Mouse (Mus musculus) megakaryocyte progenitor cell, adult 5-6 weeks (primary cell): ENCODE data around the gene Tiam1. TPM values are rescaled to one million over a fixed set of nuclear protein-coding genes. Genes with fewer than 3 reads are reported as not detected.

Source experiments
- ATAC-seq: replicated peaks from 2 replicates; pipeline ENCODE4 v1.8.0; 2016; ENCODE audit warnings: mild to moderate bottlenecking, moderate TSS enrichment, inconsistent platforms; ENCODE audit not compliant: poor library complexity
- total RNA-seq, 2 experiments: library from RNA; stranded (forward) in 1 of 2; stranded (reverse) in 1 of 2; fragments of 157-497, 149-512 nt in 1 of 2; fragments of 200-1000 nt in 1 of 2; gene quantifications; 2 replicates each; pipeline versions ENCODE4 v1.2.3 to v1.2.4; 2015 to 2017

The Tiam1 gene
- total RNA-seq, 2 experiments from 2014 or later = 58.4 to 60.8 TPM

DNA sequence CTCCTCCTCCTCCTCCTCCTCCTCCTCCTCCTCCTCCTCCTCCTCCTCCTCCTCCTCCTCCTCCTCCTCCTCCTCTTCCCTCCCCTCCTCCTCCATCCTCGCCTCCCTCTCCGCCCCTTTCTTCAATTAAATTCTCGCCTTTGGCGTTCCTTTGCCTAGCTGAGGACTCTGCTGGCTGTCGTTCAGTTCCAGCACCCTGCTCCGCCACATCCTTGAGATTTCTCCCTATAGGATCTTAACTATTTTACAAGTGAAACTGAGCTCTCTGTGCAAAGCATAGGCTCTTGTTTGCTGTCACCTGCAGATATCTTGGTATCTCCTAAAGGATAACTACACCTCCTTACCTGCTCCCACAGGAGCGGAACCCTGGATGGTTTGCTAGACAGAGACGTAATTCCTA, 182.7 kb downstream of the Tiam1 start:
- no peak for ATAC-seq

DNA sequence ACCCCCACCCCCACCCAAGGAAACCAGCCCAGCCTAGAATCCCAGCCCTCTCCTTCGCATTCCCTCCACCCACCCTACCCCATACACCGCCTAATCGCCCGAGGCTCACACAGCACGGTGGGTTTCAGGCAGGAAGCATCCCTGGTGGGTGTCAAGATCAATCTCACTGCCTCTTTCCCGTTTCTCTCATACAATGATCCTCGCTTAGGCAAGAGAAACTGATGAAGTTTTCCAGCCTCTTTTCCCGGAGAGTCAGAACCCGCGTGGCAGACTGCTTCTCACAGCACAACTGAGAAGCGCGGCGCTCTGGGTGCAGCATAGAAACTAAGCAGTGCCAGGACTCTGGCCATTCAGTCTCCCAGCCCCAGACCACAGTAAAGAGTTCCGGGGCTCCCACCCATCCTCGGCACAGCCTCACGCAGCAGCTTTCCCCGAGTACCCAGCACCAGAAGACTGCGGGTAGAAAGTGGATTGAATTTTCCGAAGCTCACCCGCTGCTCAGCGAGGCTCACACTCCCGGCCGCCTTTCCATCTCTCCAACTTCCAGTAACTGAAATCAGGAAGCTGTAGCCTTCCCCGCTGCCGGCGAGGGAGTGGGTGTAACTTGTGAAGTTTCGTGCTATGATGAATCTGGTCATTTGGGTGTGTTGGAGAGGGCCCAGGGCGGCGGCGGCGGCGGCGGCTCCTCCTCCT, 183.2 kb downstream of the Tiam1 start:
- ATAC-seq = peak; percentile 63

DNA sequence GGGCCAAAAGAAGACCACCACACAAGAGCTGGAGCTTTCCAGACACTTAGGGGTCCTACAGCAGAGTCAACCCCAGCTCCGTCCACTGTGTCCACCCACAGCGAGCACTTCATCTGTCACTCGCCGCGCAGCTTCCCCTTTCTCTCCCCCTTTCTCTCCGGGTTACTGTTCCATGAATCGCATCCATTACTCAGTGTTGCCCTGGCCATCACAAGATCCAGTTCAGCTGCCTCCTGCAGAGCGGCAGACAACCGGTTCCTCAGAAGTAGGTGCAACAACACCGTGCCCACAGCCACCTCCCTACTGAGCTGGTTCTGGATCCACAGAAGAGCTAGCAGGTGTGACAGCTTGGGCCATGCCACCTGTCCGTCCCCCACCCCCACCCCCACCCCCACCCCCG, 184.6 kb downstream of the Tiam1 start:
- ATAC-seq = peak; percentile 59

DNA sequence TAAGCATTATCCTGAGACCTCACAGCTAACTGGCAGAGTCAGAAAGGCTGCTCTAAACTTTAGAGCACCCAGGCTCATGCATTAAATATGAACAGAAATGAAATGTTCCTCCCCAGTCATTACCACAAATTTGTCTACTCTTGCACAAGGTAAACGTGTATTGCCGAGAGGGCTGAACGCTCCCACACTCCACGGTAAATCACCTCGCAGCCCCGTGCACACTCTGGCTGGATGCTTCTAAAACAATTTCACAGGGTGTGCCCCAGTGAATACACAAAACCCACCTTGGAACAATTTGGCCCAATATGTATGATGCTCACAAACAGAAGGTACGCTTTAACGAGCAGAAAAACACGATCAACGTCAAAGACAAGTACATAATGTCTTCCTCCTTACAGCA, 185.5 kb downstream of the Tiam1 start:
- no peak for ATAC-seq

DNA sequence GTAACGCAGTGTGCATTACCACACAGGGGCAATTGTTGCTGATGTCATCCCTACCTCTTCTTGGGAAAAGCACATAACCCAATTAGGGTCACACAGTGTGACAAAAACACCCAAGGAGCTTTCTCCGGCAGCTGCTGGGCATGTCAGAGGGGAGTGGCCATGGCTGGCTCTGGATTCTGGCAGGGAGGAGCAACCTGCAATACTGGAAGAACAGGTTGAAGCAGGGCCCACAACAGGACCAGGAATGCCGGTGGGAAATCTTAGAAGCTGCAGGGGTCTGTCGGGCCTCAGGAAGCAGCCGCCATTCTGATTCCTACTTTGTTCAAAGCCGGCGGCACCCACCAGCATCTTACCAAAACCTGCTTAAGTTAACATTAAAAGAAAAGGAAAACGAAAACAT, 189.0 kb downstream of the Tiam1 start:
- no peak for ATAC-seq

DNA sequence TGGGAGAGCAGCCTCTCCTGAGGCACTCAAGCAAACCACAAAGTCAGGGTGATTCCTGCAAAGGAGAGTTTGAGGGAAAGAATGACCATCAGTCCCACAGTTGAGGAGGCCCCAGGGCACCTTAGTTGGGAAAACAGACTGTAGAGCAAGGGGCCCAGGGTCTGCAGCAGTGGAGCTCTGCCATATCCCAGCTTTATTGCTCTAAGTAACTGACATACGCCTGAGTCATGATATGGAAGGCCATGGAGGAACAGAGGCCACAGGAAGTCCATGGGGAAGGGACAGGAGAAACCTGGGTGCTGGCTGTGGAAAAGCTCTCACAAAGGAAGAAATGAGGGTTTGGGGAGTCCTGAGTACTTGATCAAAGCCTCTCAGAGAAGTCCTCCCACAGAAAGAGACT, 189.5 kb downstream of the Tiam1 start:
- no peak for ATAC-seq

DNA sequence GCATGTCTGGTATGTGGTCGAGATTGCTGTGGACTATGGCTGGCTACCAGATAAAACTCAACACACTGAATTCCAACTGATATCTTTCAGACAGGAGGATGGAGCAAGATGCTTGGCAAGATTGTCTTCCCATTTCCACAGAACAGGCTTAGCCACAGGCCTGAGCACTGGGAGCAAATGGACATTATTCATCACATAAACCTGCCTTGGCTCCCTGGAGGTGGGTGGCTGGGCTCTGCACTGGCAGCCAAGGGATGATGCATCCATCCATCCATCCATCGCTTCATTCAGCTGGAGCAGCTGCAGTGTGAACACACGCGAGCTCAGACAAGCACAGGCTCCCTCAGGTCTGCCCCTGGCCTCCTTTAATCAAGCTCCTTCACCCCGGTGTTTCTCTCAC, 190.7 kb downstream of the Tiam1 start:
- no peak for ATAC-seq

DNA sequence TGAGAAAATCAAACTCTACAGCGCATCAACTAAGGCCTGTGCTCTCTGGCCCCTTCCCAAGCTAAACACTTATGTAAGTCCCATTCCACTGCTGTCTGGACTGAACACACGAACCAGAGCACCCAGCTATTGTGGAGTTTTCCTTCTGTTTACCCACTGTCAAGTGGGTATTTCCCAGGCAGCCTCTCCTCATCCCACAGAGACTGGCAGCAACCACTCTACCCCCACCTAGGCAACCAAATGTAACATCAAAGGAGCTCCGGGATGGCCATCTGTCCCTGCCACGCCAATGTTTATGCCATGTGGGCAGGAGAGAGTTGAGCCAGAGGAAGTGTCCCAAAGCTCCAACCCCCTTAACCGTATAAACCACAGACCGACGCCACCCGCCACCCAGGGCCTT, 192.8 kb downstream of the Tiam1 start:
- peak; percentile 33 for ATAC-seq

DNA sequence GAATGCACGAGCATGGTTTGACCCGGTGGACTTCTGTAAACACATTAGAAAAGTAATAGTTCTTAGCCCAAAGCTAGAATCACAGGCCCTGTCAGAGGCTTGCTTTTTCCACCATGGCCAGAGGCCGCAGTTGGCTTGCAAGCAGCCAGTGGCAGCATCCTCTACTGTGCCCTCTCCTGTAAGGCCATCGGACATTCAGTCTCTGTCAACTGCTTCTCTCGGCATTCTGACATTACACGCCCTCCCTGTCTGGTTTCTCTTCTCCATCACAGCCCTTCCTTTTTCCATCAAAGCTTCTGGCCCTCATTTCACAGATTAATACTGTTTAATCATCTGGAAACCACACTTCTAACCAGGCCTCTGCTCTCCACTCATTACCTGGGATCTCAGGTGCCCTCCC, 193.3 kb downstream of the Tiam1 start:
- ATAC-seq = no peak; the same call in 1 of the 2 replicates

DNA sequence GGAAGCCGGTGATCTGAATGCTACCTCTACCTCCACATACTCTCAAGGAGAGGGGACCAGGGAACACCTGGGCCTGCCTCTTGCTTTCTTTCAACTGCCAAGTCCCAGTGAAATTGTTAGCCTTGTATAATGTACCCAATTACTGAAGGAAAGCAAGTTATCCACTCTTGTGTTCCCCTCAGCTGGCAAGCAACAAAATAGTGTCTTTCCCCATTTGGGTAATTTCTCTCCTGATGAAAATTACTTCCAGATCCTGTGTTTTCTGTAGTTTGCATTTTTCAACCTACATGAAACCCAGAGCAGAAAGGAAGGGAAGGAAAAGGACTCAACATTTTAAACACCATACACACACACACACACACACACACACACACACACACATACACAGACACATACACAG, 195.5 kb downstream of the Tiam1 start:
- ATAC-seq = no peak

DNA sequence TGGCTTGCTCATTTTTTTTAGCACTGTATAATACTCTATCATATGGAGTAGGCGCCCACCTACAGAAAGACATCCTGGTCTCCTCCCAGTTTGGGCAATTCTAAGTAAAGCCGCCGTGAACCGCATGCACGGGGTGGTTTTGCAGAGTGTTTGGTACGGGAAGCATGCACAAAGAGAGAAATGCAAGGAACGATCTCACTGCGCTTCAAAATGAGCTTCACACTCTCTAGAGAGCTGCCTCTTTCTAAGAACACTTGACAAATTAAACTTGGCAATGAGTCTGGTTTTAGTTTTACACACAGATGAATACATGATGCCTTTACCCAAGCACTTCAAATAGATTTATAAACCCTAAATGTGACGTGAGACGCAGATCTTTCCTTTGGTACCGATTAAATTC, 196.8 kb downstream of the Tiam1 start:
- no peak for ATAC-seq

DNA sequence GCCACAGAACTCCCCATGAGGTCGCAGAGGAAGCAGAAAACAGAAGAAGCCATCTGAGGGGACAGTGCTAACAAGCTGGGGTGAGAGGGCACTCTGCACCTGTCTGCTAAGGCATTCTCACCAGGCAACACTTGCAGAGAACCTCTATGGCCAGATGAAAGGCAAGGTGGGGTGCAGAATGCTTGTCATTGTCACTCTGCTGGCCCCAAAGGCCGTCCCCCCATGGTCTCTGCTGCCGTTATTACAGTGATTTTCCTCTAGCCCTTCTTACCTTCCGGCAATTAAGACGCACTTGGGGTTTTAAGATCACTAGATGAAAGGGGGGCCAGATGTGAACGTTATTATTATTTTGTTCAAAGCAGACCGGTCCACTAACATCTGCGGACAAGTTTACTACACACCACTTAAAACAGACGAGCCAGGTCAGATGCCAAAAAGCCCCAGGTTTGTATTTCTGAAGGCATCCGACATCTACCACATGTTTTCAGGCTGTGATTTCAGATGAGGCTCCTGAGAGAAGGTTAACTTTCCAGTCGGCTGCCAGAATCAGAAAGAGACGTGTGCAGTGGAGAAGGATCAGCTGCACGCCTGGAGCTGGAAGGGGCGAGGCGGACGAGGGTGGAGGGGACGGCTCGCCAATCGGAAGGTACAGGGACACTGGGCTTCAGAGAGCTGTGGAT, 198.8 kb downstream of the Tiam1 start:
- ATAC-seq = no peak

DNA sequence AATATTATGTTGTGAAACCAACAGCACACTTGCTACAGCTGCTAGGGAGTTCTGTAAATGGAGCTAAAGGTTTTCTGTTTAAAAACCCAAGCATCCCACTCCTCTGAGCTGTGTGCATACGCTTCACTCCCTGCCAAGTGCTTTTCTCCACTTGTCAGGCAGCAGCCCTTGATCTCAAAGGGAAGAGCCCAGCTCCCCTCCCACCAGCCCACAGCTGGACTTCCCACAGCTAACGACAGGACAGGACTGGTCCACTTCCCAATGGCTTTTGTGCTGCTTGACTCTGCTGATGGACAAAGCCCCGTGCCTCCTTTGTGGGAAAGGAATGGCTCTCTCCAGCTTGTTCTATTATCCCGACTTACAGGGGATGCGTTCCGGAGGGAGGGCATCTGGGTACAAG, 199.5 kb downstream of the Tiam1 start:
- no peak for ATAC-seq

DNA sequence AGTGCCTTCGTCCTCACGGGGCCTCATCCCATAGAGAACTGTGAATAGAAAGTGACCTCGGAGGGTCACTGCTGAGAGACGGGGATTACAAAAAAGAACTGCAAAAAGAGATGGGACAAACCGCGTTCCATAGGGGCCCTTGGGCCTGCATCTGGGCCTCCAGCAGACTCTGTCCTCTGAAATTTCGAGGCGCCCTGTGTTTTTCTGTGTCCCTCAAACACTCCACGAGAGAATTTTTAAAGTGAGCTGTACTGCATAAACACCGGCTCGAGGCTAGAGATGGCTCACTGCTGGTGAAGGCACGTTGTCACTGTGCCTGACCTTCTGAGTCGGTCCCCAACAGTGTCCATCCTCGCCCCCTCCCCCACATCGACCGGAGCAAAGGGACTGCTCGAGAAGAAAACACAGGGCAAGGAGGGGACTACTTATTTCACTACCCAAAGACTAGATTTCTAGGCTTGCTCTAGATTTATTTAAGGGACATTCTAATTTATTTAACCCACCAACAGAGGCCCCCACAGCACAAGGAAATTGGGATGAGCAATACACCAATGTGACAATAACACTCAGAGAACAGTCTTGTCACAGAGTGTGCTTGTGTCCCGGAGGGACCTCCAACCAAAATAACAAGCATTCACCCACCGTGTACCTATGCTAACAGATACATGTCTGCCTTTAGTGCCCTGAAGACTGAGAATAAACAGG, 200.2 kb downstream of the Tiam1 start:
- 0 out of 2 replicates have a peak, but pooled peaks have one; percentile 16 for ATAC-seq

DNA sequence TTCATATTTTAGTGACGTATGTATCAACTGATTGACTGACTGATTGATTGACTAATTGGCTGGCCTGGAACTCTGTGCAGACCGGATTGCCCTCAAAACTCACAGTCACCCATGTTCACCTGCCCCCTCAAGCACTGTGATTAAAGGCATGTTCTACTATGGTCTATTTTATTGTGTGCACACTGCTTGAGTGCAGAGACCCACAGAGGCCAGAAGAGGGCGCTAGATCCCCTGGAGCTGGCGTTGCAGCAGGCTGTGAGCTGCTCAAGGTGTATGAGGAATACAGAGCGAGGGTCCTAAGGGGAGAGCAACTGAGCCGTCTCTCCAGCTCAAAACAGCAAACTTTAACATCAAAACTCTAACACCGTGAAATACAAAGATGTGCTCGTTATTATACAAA, 202.9 kb downstream of the Tiam1 start:
- ATAC-seq = 0 out of 2 replicates have a peak, but pooled peaks have one; percentile 6

DNA sequence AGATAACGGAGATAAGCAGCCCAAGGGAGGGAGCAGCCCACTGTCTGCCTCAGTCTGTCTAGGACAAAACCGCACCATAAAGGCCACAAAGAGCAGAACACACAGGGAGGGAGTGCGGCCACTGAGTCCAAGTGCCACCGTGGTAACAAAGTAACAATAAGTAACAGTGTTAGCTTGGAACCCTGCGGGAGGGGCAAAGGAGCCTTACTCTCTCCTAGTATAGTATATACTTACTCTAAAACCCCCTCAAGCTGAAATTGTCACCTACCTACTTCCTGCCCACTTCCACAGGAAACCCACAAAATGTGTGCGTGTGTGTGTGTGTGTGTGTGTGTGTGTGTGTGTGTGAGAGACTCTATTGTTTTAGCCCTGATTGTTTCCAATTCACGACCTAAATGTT, 205.3 kb downstream of the Tiam1 start:
- peak; percentile 60 for ATAC-seq

DNA sequence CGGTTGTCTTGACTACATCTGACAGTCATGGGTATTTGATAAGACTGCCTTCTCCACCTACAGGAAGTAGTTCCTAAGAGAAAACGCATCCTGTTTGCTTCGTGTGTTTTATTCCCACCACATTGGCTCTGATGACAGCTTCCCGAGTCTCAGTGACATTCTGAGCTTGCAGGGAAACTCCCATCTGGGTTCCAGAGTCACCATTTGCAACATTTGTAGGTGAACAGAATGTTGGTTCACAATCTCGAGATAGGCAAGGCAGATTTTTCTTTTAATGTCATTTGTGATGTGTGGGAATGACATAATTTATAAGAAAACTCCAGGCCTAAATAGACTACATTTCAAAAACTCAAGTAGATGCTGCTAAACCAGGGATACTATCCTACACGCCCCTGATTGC, 207.0 kb downstream of the Tiam1 start:
- no peak for ATAC-seq

DNA sequence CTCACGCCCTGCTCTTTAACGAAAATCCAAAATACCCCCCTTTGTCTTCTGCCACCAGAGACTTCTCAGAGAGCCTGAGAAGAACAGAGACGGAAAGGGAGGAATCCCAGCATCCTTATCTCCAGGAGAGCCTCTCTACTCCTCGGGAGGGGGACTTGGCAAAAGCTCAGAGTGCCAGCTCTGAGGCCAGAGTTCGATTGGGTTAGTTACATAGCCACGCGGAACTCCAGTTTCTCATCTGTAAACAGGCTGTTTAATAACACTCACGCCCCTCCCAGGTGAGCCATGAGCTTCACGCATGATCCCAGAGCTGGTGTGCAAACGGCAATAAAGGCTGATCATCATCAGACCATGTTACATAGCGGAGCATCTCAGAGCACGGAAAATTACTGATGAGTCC, 208.2 kb downstream of the Tiam1 start:
- ATAC-seq = no peak

DNA sequence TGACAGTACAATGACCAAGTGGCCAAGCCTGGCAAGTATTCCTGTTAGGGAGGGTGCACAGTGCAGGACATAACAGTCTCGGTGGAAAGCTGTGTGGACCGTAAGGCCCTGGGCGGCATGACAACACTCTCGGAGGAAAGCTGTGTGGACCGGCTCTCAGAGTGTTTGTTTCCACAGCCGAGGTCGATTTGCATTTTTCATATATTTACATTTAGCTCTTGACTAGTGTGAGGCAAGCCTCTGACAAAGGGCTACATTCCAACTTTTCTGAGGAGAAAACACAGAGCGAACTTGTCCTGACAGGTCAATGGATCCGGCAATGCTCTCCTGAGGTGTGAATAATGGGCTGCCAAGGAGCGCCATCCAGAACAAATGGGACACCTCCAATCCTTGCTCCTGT, 209.0 kb downstream of the Tiam1 start:
- no peak for ATAC-seq

DNA sequence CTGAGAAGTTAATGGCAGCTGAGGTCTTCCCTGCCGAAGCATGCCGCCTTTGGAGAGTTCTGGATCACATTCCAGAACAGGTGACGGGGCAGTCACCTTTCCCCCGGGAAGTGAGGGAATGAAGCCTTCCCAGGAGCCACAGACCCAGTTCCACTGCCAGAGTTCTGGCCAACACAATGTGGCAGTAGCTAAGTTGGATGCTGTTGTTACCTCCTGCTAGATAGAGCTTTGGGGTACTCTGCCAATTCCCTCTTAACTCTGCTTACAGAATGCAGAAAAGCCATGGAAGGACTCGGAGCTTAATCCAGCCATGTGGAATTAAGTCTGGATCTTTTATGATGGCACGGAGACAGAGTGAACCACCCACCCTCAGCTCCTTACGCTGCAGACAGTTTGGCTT, 209.6 kb downstream of the Tiam1 start:
- ATAC-seq = no peak

DNA sequence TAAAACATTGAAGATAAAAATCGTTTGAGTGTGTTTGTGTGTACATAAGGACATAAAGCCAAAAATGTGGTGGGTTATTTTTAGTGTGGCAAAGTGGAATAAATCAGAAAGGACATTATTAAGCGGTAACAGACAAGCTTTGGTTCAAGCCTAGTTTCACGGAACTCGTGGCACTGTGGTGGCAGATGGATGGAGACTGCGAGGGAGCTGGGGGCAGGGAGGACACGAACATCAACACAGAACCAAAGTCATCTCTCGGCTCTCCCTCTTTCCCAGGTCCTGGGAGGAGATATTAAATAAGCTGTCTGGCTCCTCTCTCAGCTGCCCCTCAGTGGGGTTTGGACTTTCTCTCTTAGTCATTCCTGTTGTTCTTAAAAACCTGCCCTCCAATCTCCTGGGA, 215.0 kb downstream of the Tiam1 start:
- ATAC-seq = no peak

DNA sequence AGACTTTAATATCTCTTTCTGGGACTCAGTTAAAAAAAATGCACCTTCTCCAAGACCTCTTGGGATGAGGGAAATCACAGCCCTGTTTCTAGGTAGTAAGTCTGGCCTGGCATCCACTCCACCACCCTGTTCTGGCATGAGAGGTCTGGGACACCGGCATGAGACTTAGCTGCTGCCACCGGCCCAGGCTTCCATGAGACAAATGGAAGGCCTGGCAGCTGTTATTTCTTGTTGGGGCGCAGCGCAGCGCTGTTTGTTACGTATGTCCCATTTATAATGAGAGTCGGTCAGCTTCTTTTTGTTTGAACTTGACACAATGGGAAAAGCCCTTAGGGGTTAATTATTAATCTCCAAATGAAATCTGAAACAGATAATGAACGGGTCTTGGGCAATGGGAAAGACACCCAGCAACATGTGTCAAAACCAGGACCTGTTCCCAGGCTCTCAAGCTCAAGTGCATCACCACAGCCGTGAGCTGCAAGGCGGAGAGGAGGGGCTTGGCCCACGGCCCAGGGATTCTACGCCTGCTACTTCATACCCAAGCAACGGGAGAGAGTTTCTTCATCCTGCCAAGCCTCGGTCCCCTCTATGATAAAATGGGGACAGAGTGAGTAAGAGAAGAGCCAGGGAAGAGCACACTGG, 219.2 kb downstream of the Tiam1 start:
- no peak for ATAC-seq
